Mouse (Mus musculus) urinary bladder, adult 18-20 months (tissue): ENCODE results near the gene 9330182L06Rik.

Experiments
- DNase-seq, 2 experiments: peaks; one replicate each; pipeline ENCODE4 v3.0.0; 2022; ENCODE audit warnings: low spot score in 2 of 2, mixed read lengths in 2 of 2

The 9330182L06Rik gene

DNA sequence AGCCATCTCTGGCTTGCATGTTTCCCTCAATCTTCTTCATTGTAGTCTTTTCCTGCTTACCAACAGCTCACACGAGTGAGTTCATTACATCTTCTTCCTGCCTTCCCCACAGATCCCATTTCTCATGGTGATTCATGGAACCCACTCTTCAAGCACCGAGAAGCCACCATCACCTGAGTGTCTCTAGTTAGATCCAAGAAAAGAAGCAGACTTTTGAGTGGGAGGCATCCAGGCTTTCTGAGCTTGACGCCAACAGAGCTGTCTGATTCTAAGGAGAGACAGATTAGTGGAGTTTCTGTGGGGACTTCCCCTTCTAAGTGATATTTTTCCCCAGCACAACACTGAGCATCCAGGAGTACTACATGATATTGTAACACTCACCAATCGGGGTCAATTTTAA lies 259.6 kb downstream of the 9330182L06Rik start:
- DNase-seq: no peak
